Mouse (Mus musculus) heart, postnatal 25 days (tissue): Measurements from ENCODE around the gene Scaper. TPM values are rescaled to one million over a fixed set of nuclear protein-coding genes. Genes with fewer than 3 reads are reported as not detected.

Experiments used
- total RNA-seq, 2 experiments: library from RNA; stranded (reverse); gene quantifications; 2 replicates each; pipeline ENCODE4 v1.2.3; 2021

Gene Scaper
- total RNA-seq, 2 experiments from 2014 or later = 14.8 to 17.2 TPM

Other genes starting within 250 kb of the Scaper start
- not detected for gene 4930563M21Rik, start 72.4 kb upstream of the Scaper start, total RNA-seq
- 10 to 100 TPM; 26.9 to 27.9 TPM for gene Rcn2, start 103.7 kb upstream of the Scaper start, total RNA-seq
- 1 to 10 TPM in 1 of 2 experiments, under 1 TPM in 1; 0.83 to 1.8 TPM for gene Pstpip1, start 151.8 kb upstream of the Scaper start, total RNA-seq
- gene Tspan3, start 227.4 kb upstream of the Scaper start, total RNA-seq = 100 to 1,000 TPM; 184 to 203 TPM